Mouse (Mus musculus): ENCODE data around the gene Meis3.

The Meis3 gene

GRCm38 (mm10) chr7:16160702-16161101 lies 14.2 kb upstream of the Meis3 start:
- DNase-seq (ENCODE audit: low spot score) = peak; percentile 29

GRCm38 (mm10) chr7:16161302-16161701 lies 13.6 kb upstream of the Meis3 start:
- no peak for DNase-seq (ENCODE audit: low spot score)

- DNase-seq (ENCODE audit: low spot score) = no peak
Observed at GRCm38 (mm10) chr7:16162036-16162435, 12.9 kb upstream of the Meis3 start.

- DNase-seq (ENCODE audit: low spot score) = no peak
Observed at GRCm38 (mm10) chr7:16172141-16172581, 2.7 kb upstream of the Meis3 start.

GRCm38 (mm10) chr7:16172586-16173140 lies 2.2 kb upstream of the Meis3 start:
- DNase-seq (ENCODE audit: low spot score) = no peak

- no peak for DNase-seq (ENCODE audit: low spot score)
Observed at GRCm38 (mm10) chr7:16173146-16173545, 1.7 kb upstream of the Meis3 start.

GRCm38 (mm10) chr7:16175542-16175931 lies 647 bp downstream of the Meis3 start:
- no peak for DNase-seq (ENCODE audit: low spot score)

GRCm38 (mm10) chr7:16178114-16178513 lies 3.2 kb downstream of the Meis3 start:
- DNase-seq (ENCODE audit: low spot score) = no peak

- peak; percentile 54 for DNase-seq (ENCODE audit: low spot score)
Observed at GRCm38 (mm10) chr7:16183663-16184062, 8.8 kb downstream of the Meis3 start.

- DNase-seq (ENCODE audit: low spot score) = no peak
Observed at GRCm38 (mm10) chr7:16187494-16187893, 12.6 kb downstream of the Meis3 start.

- DNase-seq (ENCODE audit: low spot score) = peak; percentile 71
Observed at GRCm38 (mm10) chr7:16192315-16192714, 17.4 kb downstream of the Meis3 start.

GRCm38 (mm10) chr7:16193702-16194101 lies 18.8 kb downstream of the Meis3 start:
- no peak for DNase-seq (ENCODE audit: low spot score)

- DNase-seq (ENCODE audit: low spot score) = no peak
Observed at GRCm38 (mm10) chr7:16196616-16197015, 21.7 kb downstream of the Meis3 start.

GRCm38 (mm10) chr7:16197166-16197565 lies 22.3 kb downstream of the Meis3 start:
- no peak for DNase-seq (ENCODE audit: low spot score)

GRCm38 (mm10) chr7:16198540-16198939 lies 23.6 kb downstream of the Meis3 start:
- DNase-seq (ENCODE audit: low spot score) = no peak

- DNase-seq (ENCODE audit: low spot score) = no peak
Observed at GRCm38 (mm10) chr7:16201136-16201535, 26.2 kb downstream of the Meis3 start.

GRCm38 (mm10) chr7:16202756-16203504 lies 28.0 kb downstream of the Meis3 start:
- no peak for DNase-seq (ENCODE audit: low spot score)

- no peak for DNase-seq (ENCODE audit: low spot score)
Observed at GRCm38 (mm10) chr7:16203505-16203903, 28.6 kb downstream of the Meis3 start.

GRCm38 (mm10) chr7:16204791-16205190 lies 29.9 kb downstream of the Meis3 start:
- DNase-seq (ENCODE audit: low spot score) = no peak

GRCm38 (mm10) chr7:16207076-16207475 lies 32.2 kb downstream of the Meis3 start:
- DNase-seq (ENCODE audit: low spot score) = no peak

- DNase-seq (ENCODE audit: low spot score) = no peak
Observed at GRCm38 (mm10) chr7:16207496-16207895, 32.6 kb downstream of the Meis3 start.

GRCm38 (mm10) chr7:16208781-16209665 lies 34.1 kb downstream of the Meis3 start:
- DNase-seq (ENCODE audit: low spot score) = no peak

- DNase-seq (ENCODE audit: low spot score) = no peak
Observed at GRCm38 (mm10) chr7:16210862-16211365, 36.0 kb downstream of the Meis3 start.
